Mouse (Mus musculus): ENCODE data around the gene Atg14. TPM values are rescaled to one million over a fixed set of nuclear protein-coding genes. Genes with fewer than 3 reads are reported as not detected.

Atg14 gene
- total and polyA plus RNA-seq, 3 experiments = 3.2 to 9.4 (median 3.6) TPM

GRCm38 (mm10) chr14:47515636-47516035 lies 54.8 kb downstream of the Atg14 start:
- no peaks in the 10 kb centered on the region for H3K9me3 ChIP-seq (replicated peaks; ENCODE audit: low read length)
- H3K79me2 ChIP-seq (replicated peaks; ENCODE audit: control insufficient read depth, extremely low read depth, insufficient read depth, poor library complexity, severe bottlenecking) = no peaks in the 10 kb centered on the region; the same call in 1 of the 2 replicates
- H3K9ac ChIP-seq (ENCODE audit: insufficient read depth, low read depth) = no peak overlapping the region
- dilution Hi-C loops (cut with MboI; ENCODE audit: extremely low pct_ligation_motif_present, extremely low pct_unique_long_range_greater_than_20kb, low sequenced_read_pairs) = no loop called here
- H3K27ac ChIP-seq (ENCODE audit: insufficient read depth, low read depth) = no peak overlapping the region
- peaks cover 0 to 28% of the 10 kb centered on the region in 2 experiments; a peak in 2 of 4 replicates for H3K4me1 ChIP-seq (ENCODE audit: control insufficient read depth in 1 of 2, insufficient read depth in 2 of 2)
- H3K27me3 ChIP-seq (replicated peaks) = no peaks in the 10 kb centered on the region
- no peak for TF ChIP-seq RAD21 (IDR thresholded peaks at IDR 0.05; ENCODE audit: low read depth, low read length)
- TF ChIP-seq ELF1 (IDR thresholded peaks at IDR 0.05; ENCODE audit: low read depth, low read length) = no peak
- TF ChIP-seq CTCF (conservative IDR thresholded peaks at IDR 0.05 in 1 of 2, IDR thresholded peaks at IDR 0.05 in 1 of 2; ENCODE audit: low read depth in 2 of 2, low read length in 2 of 2) = peak in 1 of 2 experiments; percentile 15; a peak in 1 of 4 replicates
- no peak for TF ChIP-seq TBP (conservative IDR thresholded peaks at IDR 0.05; ENCODE audit: low read depth, low read length)
- TF ChIP-seq UBTF (IDR thresholded peaks at IDR 0.05; ENCODE audit: low read depth, low read length) = no peak
- TF ChIP-seq ZNF384 (IDR thresholded peaks at IDR 0.05; ENCODE audit: low read depth, low read length) = 0 out of 2 replicates have a peak, but pooled peaks have one; percentile 30
- H3K36me3 ChIP-seq (replicated peaks in 1 of 2; ENCODE audit: control insufficient read depth in 1 of 2, insufficient read depth in 1 of 2, low read length in 1 of 2) = peaks cover 0 to 44% of the 10 kb centered on the region in 2 experiments
- DNase-seq (ENCODE audit: extremely low read depth) = no peak
- H3K4me3 ChIP-seq (replicated peaks in 1 of 3; ENCODE audit: low read depth in 2 of 3, low read length in 2 of 3, poor library complexity in 1 of 3) = no peak overlapping the region
- no peak overlapping the region for H3K4me2 ChIP-seq (ENCODE audit: insufficient read depth, low read depth, poor library complexity, severe bottlenecking)
- in situ Hi-C loops (cut with MboI; ENCODE audit: low pct_ligation_motif_present, low pct_unique_long_range_greater_than_20kb, low sequenced_read_pairs) = no loop called here

- no peak overlapping the region for H3K9ac ChIP-seq (ENCODE audit: insufficient read depth, low read depth)
- dilution Hi-C loops (cut with MboI; ENCODE audit: extremely low pct_ligation_motif_present, extremely low pct_unique_long_range_greater_than_20kb, low sequenced_read_pairs) (no loop called here), in situ Hi-C loops (cut with MboI; ENCODE audit: low pct_ligation_motif_present, low pct_unique_long_range_greater_than_20kb, low sequenced_read_pairs) (no loop called here)
- no peaks in the 10 kb centered on the region for H3K27me3 ChIP-seq (replicated peaks)
- H3K4me1 ChIP-seq (ENCODE audit: control insufficient read depth in 1 of 2, insufficient read depth in 2 of 2) = peaks cover 0 to 28% of the 10 kb centered on the region in 2 experiments; a peak in 2 of 4 replicates
- H3K27ac ChIP-seq (ENCODE audit: insufficient read depth, low read depth) = no peak overlapping the region
- no peak for DNase-seq (ENCODE audit: extremely low read depth)
- H3K9me3 ChIP-seq (replicated peaks; ENCODE audit: low read length) = no peaks in the 10 kb centered on the region
- TF ChIP-seq KAT2A (IDR thresholded peaks at IDR 0.05; ENCODE audit: insufficient replicate concordance, low read length) (no peak), POLR2AphosphoS2 (IDR thresholded peaks at IDR 0.05; ENCODE audit: low read depth, low read length) (no peak), SMC3 (IDR thresholded peaks at IDR 0.05; ENCODE audit: low read depth, low read length) (no peak), UBTF (IDR thresholded peaks at IDR 0.05; ENCODE audit: low read depth, low read length) (no peak), MYC (IDR thresholded peaks at IDR 0.05; ENCODE audit: low read depth, low read length) (no peak), MEF2A (IDR thresholded peaks at IDR 0.05; ENCODE audit: borderline replicate concordance, low read depth, low read length) (no peak), ZC3H11A (IDR thresholded peaks at IDR 0.05; ENCODE audit: low read depth, low read length) (no peak), CHD1 (IDR thresholded peaks at IDR 0.05; ENCODE audit: low read depth, low read length) (no peak), USF1 (IDR thresholded peaks at IDR 0.05; ENCODE audit: low read depth, low read length) (no peak), GABPA (IDR thresholded peaks at IDR 0.05; ENCODE audit: insufficient replicate concordance, low read depth, low read length) (no peak), NELFE (IDR thresholded peaks at IDR 0.05; ENCODE audit: low read depth, low read length) (no peak), TBP (conservative IDR thresholded peaks at IDR 0.05; ENCODE audit: low read depth, low read length) (no peak), USF2 (conservative IDR thresholded peaks at IDR 0.05; ENCODE audit: low read depth, low read length) (no peak), RCOR1 (conservative IDR thresholded peaks at IDR 0.05; ENCODE audit: low read depth, low read length) (no peak), BHLHE40 (IDR thresholded peaks at IDR 0.05; ENCODE audit: low read depth, low read length) (no peak), ZNF384 (IDR thresholded peaks at IDR 0.05; ENCODE audit: low read depth, low read length) (no peak), JUND (conservative IDR thresholded peaks at IDR 0.05; ENCODE audit: low read depth, low read length) (no peak), ZMIZ1 (IDR thresholded peaks at IDR 0.05; ENCODE audit: low read depth, low read length) (no peak), SIN3A (IDR thresholded peaks at IDR 0.05; ENCODE audit: low read length) (no peak), IRF4 (IDR thresholded peaks at IDR 0.05; ENCODE audit: low read depth, low read length) (no peak)
- H3K36me3 ChIP-seq (replicated peaks in 1 of 2; ENCODE audit: control insufficient read depth in 1 of 2, insufficient read depth in 1 of 2, low read length in 1 of 2) = peaks cover 0 to 45% of the 10 kb centered on the region in 2 experiments
- H3K4me2 ChIP-seq (ENCODE audit: insufficient read depth, low read depth, poor library complexity, severe bottlenecking) = no peak overlapping the region
- no peaks in the 10 kb centered on the region; the same call in 1 of the 2 replicates for H3K79me2 ChIP-seq (replicated peaks; ENCODE audit: control insufficient read depth, extremely low read depth, insufficient read depth, poor library complexity, severe bottlenecking)
- H3K4me3 ChIP-seq (replicated peaks in 1 of 3; ENCODE audit: low read depth in 2 of 3, low read length in 2 of 3, poor library complexity in 1 of 3) = no peak overlapping the region
Observed at GRCm38 (mm10) chr14:47514816-47515453, 55.5 kb downstream of the Atg14 start.
